Mouse (Mus musculus): ENCODE measurements at regions not wholly inside any gene's neighbourhood (a gene's known extent, or its start where the extent isn't known, plus 50 kb on each side); places are given as distances from the start of the nearest gene placed in this dataset.

DNA sequence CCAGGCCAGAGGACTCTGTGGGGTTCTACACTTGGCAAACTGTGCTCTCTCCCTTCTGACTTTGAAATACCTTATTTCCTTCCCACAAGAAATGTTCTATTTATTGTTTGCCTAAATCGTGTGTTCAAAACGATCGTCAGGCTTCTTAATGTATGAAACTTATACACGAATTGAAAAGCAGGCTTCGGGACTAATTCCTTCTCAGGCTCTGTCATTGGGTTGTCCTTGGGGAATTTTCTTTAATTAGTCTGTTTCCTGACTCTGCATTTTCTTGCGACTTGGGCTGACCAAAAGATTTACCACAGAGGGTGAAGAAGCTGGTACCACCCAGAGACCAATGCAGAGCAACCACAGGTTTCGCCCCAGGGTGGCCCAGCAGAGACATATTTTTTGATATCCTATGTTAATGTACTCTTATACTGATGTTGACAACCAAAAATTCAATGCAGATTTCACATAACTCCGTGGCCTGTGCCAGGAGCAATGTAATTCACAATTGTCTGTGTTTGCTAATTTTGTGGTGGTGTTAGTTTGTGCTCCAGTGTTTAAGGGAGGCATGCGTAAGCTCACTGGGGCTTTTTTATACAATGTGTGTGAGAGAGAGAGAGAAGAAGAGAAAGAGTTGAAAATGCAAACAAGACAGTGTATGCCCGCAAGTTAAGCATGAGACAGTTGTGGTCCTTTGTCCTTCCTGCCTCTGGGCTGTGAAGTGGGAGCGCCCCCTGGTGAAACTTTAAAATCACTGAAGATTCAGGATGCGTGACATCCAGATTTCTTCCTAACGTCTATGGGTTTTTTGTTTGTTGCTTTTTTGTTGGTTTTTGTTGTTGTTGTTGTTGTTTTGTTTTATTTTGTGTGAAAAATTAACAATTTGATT lies 452.7 kb downstream of the Sox2 start:
- peak; percentile 80 for DNase-seq

DNA sequence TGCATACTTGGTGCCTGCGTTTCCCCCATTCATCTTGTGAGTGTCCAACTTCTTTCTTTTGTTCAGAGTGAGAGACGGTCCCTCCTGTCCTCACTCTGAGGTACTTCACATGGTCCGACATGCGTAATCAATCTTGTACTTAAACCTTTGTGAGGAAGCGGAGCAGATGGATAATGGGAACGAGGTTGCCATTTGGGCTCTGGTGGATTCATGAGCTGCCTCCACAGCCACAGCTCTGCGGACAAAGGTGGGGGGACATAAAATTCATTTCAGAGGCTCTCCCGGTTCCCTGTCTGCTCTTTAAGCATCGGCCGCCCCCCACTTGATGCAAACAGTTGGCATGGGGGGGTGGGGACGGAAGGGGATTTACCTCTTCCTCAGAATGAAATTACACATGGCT lies 454.7 kb downstream of the Sox2 start:
- DNase-seq, result no peak

DNA sequence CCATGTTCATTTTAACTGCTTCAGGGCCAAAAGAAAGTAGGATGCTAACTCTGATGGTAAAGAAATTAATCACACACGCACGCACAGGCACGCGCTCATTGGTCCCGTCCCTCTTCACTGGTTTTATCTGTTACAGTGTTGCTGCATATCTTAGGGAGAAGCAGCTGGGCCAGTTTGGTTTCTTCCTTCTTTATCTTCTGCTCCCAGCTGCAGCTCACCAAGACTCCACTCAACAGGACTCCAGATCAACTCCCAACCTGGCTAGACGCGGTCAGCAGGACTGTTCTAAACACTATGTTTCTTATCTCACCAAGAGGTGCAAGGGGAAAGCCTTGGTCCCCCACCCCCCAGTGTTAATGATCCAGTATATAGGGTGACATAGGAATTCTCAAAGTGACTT lies 455.9 kb downstream of the Sox2 start:
- no peak for DNase-seq

DNA sequence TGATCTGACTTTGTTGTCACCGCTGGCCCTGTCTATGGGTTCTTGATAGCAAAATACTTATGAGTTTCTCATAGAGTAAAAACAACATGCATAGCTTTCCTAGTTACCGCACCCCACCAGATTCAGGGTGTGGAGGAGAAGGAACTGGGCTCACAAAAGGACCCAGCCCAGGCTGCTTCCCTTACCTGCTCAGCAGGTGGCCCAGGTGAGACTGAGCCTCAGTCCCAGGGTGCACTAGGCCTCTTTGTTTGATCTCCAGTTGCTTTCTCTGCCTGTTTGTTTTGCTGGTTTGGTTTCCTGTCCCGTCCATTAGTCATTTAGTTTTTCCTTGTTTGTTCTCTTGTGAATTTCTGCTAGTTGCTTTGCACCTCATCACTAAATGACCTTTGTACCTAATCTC lies 483.3 kb downstream of the Sox2 start:
- no peak for DNase-seq

DNA sequence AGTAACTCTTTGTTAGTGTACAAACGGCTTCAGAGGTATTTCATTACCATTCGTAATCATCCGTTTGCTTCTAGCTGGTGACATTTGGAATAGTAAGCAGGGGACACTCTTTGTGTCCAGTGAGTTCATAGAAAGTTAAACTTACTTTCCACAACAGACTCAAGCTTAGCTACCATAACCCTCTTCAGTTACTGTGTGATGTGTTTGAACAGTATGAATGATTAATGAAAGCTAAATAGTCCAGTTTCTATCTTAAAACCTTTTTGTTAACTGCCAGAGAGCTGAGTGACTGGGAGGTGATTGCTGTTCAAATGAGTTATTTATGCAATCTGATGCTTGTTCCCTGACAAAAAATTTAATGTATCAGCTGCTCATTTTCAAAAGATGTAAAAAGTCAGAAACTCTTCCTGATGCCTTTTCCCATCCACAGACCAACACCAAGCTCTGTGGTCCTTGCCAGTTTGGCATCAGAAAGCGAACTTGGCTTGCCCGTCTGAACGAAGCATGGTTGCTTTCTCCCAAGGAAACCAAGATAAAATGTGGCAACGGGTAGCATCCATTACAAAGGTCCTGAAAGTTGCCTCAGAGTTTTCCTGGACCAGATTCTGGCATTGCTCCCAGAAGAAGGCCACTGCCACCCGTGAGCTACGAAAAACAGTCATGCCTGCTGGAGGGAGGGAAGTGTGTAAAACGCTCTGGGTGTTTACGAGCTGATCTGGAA lies 491.5 kb downstream of the Sox2 start:
- DNase-seq, result no peak

DNA sequence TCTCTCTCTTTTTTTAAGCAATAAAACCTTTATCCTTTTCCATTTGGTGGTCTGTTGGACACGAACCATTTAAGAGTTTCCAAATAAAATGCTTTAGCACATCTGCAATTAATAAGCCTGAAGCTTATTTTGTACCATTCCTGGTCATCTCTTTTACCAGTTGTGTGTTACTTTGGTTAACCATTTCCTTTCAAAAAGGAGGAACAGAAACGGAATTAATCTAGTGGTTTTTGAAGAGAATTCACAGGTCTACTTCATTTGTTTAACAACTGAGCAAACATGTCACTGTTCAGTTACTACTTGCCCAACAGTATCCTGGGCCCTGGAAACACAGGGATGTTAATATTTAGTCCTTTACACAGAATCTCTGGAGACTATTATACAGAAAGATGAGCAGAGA lies 492.5 kb downstream of the Sox2 start:
- no peak for DNase-seq

DNA sequence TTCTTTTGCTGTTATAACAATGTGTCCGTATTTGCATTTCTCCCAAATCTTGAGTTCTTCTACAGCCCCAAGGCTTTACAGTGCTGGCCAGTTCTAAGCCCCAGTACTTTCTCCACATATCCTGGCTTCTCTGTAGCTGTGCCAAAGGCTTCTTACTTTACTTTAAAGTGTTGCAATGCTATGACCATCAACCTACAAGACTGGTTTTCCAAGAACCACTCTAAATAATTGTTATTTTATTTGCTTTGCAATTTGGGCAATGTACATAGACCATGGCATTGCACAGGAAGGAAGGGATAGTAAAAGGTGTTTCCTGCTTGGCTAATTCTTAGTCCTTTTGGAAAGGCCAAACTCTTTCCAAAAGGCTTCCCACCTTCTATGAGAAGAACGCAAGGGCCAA lies 495.4 kb downstream of the Sox2 start:
- DNase-seq, result no peak

DNA sequence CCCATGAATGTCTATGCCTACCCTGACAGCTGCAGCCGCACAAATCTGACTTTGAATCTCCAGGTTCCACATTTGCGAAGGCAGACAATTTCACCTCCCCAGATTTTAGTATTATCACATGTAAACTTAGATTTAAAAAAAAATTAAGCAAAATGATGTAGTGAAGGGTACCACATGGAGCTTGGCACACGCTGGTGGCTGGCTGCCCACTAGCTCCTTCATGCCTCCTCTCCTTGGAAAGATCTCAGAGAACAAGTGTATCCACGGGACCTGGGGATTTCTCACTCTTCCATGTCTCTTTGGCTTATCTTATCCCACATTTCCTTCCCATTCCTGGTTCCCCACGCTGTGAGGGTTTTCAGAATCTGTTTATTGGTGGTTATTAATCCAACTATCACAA lies 496.5 kb downstream of the Sox2 start:
- peak; percentile 25 for DNase-seq

DNA sequence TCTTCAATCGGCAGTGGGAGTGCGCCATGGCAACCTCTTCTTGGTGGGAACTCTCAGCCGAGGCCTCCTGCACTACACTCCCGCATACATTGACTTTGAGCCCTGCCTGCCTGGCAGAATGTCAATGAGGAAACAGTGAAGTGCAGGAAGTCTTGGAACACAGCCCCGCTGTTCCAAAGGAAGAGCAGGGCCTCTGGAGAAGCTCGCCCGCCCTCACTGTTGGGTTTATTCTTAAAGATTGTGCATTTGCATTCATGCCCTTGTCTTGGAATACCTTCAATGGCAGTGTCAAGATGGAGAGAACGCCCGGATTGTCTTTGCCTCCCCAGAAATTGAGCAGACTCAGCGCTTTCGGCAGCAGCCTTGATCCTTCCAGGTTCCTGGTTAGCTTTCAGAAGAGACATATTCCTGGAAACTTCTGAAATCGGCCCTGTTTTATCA lies 499.1 kb downstream of the Sox2 start:
- peak; percentile 20 for DNase-seq

DNA sequence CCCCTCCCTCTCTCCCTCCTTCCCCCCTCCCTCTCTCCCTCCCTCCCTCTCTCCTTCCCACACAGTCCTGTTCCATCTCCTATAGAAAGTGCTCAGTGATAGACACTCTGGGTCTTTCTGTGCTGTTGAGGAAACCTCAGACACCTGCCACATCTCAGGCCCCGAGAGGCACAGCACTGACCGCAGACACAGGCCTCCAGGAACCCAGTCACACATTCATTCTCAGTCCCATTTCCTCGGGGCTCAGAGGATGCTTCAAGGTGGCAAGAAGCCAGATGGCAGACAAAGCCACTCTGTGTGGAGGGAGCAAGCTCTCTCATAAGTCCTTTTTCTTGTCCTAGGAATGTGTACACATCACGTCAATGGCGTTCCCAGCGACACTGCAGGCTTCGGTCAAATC lies 502.0 kb downstream of the Sox2 start:
- DNase-seq, result peak; percentile 11

DNA sequence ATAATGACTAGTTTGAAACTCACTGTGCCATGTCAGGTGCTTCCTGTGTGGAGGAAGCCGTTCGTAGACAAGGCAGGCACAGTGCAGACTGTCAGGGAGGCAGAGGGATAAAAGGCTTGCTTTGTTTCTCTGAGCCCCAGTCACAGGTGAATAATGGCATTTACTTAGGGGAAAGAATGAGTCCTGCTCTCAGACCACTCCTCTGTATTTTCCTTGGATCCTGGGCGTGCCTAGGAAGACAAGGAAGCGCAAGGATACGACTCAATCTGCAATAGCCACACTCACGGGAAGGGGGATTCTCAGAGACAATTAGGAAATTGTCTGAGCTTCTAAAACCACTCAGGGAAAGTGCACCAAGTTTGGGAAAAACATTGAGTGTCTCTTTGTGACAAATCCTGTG lies 504.1 kb downstream of the Sox2 start:
- no peak for DNase-seq

DNA sequence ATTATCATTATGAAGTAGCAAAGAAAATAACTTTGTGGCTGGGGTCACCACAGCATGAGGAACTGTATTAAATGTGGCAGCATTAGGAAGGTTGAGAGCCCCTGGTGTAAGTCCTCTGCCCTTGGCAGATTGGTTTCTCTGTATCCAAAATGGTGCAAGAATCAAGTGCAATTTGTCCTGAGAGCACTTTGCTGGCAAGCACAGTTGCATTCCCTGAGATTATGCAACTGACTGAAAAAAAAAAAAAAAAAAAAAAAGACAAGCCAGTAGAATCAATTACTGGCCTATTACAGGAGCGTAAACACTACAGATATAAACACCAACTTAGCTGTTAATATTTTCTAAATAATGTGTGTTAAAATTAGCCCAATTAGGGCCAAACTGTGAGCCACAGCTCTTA lies 518.5 kb downstream of the Sox2 start:
- DNase-seq, result no peak

DNA sequence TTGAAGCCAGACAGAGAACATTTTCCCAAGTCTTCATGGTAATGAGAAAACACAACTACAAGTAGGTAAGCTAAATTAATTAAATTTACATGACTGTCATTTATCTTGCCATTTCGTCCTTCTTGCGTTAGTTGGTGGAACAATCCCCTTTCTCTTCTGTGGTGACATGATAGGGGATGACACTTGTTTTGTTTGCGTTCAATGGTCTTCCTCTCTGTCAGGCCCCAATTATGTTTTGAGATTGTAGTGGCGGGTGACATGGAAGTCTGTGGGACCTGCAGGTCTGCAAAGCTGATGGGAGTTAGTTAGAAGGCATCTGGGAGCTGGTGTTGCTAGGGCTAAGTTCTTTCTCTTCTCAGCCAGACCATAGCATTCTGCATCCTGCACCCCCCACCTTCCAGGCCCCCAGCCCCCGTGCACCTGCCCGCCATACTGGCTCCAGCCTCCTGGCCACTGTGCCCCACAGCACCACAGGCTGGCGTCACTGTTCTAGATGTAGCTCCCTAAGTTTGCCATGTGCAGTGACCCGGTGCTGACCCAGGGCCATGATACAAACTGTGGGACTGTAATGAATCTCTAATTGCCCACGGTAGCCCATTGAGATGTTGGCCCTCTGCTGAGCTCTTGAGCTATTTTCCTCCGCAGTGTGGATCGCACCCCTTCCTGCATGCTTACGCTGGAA lies 528.7 kb downstream of the Sox2 start:
- DNase-seq, result no peak

DNA sequence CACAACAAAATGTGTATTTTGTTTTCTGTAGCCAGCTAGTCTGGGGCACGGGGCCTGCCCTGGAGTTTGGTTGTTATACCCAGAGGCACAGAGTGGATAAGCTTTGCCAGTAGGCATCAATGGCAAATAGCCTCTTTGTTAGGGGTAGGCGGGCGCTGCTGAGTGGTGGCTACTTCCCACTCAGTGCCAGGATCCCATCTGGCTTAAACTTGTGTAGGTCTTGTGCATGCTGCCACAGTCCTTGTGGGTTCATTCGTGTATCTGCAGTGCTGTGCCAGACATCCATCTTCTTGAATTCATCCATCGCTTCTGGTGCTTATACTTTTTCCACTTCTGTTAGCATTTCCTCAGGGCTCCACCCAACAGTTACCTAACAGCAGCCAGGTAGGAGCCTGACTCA lies 545.4 kb upstream of the Atp11b start:
- DNase-seq, result no peak

DNA sequence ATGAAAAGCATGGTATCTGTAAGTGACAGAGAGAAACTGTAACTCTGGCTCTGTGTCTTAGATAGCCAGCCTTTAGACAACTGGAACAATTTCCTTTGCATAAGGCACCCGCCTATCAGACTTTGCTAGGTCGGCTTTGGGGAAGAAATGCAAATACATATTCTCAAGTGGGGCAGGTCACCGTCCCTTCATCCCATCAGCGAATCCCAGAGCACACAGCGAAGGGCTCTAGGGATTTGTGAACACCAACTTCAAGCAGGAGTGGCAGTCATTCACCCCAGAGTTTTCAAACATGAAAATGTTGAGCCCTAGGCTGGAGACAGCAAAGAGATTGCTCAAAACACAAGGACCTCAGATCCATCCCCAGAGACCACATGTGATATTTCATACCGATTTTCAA lies 534.5 kb upstream of the Atp11b start:
- no peak for DNase-seq

DNA sequence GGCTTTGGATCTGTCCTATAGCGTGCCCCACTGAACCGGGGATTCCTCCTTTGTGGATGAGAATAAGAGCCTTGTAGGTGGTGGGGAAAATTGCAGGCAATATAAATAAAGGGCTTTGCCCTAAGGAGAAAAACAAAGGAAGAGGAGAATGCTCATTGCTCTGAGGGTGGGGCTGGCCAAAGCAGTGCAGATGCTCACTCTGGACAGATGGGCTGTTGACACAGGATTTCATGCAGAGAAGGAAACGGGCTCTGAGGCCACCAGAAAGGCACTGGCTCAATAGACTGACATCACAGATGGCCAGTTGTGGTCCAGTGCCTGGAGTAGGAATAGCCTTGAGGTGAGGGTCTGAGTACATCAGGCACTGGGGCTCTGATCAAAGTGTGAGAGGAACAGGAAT lies 532.7 kb upstream of the Atp11b start:
- no peak for DNase-seq

DNA sequence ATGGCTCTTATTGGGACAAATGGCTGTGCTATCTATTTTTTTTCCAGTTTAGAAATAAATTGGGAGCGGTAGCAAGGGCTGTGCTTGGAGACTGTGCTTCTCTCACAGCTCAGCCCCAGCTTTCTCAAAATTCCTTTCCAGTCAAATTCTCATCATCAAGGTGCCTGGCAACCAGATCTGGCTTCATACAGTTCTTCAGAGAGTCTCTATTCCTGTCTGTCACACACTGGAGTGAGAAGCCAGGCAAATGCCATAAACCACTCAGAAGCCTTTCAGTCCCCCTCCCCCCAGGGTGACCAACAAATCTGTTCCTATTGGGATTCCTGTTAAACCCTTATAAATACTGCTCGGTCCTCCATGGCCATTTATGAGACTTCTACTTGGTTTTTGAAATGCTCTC lies 531.7 kb upstream of the Atp11b start:
- DNase-seq, result no peak

DNA sequence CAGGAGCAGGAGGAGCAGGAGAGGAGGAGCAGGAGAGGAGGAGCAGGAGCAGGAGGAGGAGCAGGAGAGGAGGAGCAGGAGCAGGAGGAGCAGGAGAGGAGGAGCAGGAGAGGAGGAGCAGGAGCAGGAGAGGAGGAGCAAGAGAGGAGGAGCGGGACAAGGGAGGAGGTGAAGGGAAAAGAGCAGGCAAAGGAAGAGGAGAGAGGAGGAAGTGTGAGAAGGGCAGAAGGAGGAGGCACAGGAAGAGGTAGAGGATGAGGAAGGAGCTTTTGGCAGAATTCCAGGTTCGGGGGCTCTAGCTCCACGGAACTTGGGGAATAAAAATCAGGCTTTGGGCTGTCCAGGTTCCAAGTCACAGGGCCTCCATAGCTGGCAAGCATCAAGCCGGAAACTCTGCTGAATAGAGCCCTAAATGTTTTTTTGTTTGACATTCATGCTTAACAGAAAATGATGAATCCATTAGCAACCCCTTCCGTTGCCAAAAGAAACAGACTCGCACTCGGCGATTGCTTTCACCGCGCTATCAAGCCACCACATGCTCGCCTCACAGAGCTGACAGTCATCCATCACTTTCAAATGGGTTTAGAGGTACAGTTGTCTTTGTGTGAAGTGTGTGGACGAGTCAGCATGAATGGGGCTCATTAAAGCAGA lies 528.7 kb upstream of the Atp11b start:
- no peak for DNase-seq

DNA sequence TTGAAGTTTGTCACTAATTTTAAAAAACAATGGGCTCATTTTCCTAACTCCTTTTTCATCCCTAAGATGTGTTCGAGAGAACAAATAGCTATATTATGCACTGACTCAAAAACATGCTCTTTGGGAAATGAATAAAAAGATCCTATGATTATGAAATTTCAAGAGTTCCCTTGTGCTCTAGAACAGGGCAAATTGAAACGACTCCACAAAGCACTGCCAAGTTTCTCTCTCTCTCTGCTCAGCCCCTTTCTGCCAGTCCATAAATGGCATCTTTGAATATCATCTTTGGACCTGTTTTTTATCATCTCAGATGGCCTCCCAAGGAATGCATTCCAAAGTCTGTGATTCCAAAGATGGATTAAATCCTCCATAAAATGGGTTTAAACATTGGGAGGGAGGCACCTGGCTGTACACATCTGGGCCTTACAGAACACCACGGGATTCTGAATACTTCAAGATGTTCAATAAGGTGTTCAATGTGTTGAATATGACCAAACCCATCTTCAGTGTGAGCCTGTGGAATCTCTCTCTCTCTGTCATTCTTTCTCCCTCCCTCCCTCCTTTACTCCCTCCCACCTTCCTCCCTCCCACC lies 528.0 kb upstream of the Atp11b start:
- no peak for DNase-seq

DNA sequence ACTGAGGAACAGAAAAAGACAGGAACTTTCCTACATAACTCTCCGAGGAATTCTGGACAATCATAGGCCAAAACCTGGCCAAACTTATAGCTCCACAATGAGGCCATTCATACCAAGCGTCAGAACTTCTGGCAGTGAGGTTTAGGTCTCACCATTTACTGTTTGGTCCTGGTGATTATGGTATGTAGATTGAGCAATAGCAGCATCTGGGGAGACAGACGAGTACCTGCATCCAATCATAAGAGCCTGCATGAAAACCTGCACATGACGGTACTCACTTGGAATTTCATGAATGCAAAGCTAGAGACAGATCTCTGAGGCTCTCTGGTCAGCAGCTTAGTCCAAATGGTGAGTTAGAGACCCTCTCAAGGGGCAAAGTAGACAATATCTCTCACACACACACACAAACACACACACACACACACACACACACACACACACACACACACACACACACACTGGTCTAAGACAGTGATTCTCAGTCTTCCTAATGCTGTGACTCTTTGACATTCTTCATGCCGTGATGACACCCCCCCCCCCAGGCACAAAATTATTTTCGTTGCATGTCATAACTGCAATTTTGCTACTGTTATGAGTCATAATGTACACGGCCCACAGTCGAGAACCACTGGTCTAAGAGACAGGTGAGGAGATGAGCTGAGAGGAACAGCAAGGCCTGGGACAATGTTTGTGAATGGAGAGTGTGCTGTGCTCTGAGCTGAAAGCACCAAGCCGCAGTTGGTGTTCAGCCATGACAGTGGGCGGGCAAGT lies 522.6 kb upstream of the Atp11b start:
- no peak for DNase-seq

DNA sequence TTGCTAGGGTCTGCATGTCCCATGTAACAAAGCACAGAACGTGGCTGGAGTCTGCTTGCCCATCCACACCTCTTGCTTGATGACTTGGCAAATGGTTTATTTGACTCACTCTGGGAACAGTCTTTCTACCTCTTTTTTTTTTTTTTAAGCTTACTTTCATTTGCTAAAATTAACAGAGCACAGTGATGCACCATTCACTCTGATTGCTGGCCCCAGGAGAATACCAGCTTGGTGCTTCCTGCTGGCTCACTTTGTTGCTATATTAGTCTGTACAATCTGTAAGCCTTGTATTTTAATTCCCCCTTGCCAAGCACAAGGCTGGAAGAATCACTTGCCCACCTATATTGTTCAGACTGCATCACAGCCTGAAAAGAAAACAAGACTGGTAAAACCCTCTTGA lies 521.4 kb upstream of the Atp11b start:
- DNase-seq, result no peak

DNA sequence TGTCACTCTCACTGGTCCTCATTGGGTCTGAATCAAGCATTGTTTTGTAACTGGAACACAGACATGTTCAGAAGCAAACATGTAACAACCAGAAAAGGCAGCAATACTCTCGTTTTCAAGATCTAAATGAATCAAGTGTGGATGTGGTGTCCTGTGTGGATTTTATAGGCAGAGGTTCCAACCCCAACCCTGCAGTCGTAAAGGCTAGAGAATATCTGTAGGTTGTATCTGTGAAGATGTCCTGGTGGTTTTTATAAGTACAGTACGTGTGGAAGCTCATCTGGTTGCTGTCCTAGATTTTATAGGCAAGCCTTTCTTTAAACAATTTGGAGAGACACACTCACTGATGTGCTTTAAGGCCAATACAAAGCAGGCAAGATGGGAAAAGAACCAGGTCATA lies 518.8 kb upstream of the Atp11b start:
- no peak for DNase-seq
